Mouse (Mus musculus) c-Kit-negative CD71-positive TER-119-positive erythroid progenitor cells, embryonic 14.5 days (primary cell): ENCODE results near the gene Stab2.

Source experiments
- DNase-seq: peaks from one replicate; pipeline ENCODE4 v3.0.0-alpha.2; 2013; ENCODE audit warnings: low read depth, low spot score

The Stab2 gene

DNA sequence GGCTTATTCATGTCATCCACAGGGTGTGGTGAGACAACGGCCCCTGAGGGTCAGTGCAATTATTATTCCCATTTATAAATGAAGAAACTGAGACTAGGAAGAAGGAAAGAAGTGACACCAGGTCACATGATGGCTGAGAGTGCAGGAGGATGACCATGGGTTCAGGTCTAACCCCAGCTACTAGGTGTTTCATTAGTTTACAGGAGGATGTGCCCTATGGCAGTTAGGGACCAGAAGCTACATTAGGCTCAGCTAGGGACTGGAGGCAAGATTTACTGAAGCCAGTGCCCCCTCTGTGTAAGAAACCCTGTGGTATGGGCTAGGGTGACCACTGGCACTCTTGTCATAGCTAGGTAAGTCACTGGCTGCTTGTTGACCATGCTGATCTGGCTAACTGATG is 116.8 kb downstream of the Stab2 start:
- DNase-seq = no peak

GRCm38 (mm10) chr10:86890166-86890930 is 117.5 kb downstream of the Stab2 start:
- no peak for DNase-seq

DNA sequence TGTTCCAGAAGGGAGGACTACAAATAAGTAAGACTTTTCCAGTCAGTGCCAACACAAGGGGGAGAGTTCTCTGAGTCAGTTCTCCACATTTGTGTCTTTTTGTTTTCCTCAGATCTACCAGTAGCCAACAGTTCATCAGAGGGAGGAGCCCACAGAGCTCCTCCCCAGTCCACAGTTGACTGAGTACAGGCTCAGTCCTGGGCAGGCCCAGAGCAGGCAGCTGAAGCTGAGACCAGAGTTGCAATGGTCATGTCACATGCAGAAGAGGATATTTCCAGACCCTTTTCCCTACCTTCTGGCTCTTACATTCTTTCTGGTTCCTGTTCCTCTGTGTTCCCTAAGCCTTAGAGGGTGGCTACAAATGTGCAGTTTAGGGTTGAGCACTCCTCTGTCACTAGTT is 118.4 kb downstream of the Stab2 start:
- DNase-seq = no peak

GRCm38 (mm10) chr10:86886434-86886833 is 121.4 kb downstream of the Stab2 start:
- no peak for DNase-seq

GRCm38 (mm10) chr10:86881448-86881847 is 126.4 kb downstream of the Stab2 start:
- no peak for DNase-seq

- no peak for DNase-seq
These were observed 127.6 kb downstream of the Stab2 start for GRCm38 (mm10) chr10:86880071-86880806.

- no peak for DNase-seq
These were observed 129.1 kb downstream of the Stab2 start for GRCm38 (mm10) chr10:86878721-86879120.

DNA sequence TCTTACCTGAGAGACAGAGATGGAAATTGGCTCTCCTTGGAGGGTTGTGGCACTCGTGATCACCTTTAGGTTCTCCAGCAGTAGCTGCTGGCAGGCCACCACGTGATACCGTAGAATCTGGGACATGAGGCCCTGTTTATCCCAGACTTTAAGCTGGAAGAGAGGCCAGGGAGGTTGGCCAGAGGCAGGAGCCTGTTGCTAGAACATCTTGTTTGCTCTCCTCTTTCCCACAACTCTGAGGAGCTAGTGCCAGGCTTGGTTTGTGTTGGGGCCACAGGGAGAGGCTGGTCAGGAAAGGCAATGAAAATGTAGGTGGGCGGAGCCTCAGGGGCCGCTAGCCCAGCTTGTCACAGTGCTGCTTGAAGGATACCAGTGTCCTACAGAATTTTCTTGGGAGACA is 135.2 kb downstream of the Stab2 start:
- DNase-seq = no peak

- no peak for DNase-seq
These were observed 135.7 kb downstream of the Stab2 start for GRCm38 (mm10) chr10:86872121-86872520.

DNA sequence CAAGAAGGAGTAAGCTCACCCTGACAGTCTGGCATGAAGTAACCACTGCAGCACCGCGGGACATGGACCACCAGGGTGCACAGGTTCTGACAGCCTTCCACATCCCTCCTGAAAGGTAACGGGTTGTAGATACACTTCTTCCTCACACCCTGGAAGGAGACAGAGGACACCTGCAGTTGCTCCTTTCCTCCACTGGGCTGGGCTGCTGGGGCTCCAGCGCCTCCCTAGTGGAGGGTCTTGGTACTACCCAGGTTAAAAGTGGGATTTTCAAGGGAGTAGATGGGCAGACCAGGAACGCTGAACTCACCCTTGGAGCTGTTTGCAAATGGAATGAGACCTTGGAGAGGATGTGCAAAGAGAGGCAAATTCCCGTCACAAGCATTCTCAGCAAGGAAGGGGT is 144.4 kb downstream of the Stab2 start:
- no peak for DNase-seq

DNA sequence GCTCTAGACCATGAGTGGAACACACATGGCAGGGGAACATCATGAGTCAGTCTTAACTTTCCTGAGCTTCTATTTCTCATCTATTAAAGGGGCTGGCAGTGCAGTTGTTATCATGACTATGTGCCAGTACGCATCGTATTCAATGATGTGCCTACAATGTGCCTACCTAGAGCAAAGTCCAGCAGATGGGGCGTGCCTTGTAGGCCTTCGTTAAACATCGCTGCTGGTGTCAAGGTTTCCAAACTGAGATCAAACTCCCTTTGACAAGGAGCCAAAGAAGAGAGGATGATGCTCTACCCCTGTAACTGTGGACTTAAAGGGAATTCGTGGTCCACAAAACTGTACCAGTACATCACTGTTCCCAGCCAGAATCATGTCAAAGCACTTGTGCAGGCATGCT is 145.3 kb downstream of the Stab2 start:
- no peak for DNase-seq

- no peak for DNase-seq
These were observed 147.4 kb downstream of the Stab2 start for GRCm38 (mm10) chr10:86860396-86860795.

- DNase-seq = no peak
These were observed 154.4 kb downstream of the Stab2 start for GRCm38 (mm10) chr10:86853433-86853832.

- DNase-seq = no peak
These were observed 155.7 kb downstream of the Stab2 start for GRCm38 (mm10) chr10:86852160-86852559.

DNA sequence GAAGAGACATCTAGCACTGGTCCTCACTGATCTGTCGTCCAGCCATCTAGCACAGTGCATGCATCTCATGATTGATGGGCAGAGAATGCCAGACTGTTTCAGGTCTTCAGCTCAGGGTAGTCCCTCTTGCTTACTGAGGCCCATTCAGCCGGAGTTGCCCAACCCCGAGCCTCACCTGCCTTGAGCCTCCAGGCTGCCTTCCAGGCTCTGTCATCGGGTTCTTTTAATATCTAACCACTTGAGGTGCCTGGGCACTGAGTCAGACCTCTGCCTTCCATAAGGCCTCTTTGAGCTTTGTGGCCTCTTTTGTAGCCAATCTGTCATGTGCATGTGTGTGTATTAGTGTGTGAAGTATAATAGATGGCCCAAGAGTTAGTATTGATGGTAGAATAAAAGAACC is 158.3 kb downstream of the Stab2 start:
- no peak for DNase-seq

GRCm38 (mm10) chr10:86849087-86849486 is 158.7 kb downstream of the Stab2 start:
- DNase-seq = no peak

DNA sequence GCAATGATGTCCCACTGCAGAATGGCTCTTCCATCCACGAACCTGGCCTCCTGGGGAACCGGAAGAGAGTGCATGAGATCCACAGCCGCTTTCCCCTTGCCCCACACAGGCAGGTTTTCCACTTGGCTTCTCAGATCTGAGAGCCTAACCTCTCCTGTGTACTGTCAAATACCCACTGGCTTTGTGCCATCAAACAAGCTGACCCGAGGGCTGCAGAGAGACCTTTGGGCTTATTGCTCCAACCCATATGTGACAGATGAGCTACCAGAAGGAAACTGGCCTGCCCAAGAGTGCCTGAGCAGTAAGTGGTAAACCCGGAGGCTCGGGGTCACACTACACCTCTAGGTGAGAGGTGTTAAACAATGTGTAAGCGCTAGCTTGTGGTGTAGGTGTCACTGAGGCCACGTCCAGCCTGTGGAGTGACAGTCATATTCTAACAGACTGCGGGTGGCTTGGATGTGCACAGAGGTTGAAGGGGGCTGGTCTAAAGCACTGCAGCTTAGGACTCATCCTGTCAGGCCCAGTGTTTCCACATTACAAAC is 160.8 kb downstream of the Stab2 start:
- no peak for DNase-seq

- DNase-seq = no peak
These were observed 165.2 kb downstream of the Stab2 start for GRCm38 (mm10) chr10:86842659-86843058.

GRCm38 (mm10) chr10:86838827-86839226 is 169.0 kb downstream of the Stab2 start:
- DNase-seq = no peak

- DNase-seq = no peak
These were observed 171.0 kb downstream of the Stab2 start for GRCm38 (mm10) chr10:86836784-86837183.

DNA sequence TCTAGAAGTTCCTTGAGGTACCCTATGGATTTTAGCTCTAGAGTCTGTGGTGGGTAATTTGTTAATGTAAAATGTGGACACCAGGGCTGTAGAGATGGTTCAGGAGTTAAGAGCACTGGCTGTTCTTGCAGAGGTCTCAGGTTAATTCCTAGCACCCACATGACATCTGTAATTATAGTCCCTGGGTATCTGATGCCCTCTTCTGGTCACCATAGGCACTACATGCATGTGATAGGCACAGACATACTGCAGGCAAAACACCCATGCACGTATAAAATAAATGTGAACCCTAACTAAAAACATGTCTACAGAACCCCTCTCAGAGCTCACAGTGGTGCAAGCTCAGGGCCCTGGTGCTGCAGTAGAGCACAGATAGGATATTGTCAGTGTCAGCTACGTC is 178.3 kb downstream of the Stab2 start:
- DNase-seq = no peak

- DNase-seq = no peak
These were observed 179.3 kb downstream of the Stab2 start for GRCm38 (mm10) chr10:86828221-86829135.
